Mouse (Mus musculus) hindbrain, embryonic 11.5 days (tissue): ENCODE measurements at regions not wholly inside any gene's neighbourhood (a gene's known extent, or its start where the extent isn't known, plus 50 kb on each side); places are given as distances from the start of the nearest gene placed in this dataset.

Experiments
- ATAC-seq: fragments of 200-750 bp; cut with Nextera tagmentation; 2 replicates; pipeline ENCODE4 v1.8.0; 2017; ENCODE audit warnings: mild to moderate bottlenecking, moderate TSS enrichment, moderate library complexity; ENCODE audit not compliant: low FRiP score
- DNase-seq: peaks from one replicate; pipeline ENCODE4 v3.0.0-alpha.2; 2015; ENCODE audit warnings: low spot score
- H3K27ac ChIP-seq: fragments of 300-500 bp; sonication (generic); 2 replicates; pipeline ENCODE4 v1.5.1; 2014; ENCODE audit warnings: mild to moderate bottlenecking, low read depth, low read length
- H3K27me3 ChIP-seq: fragments of 300-500 bp; sonication (generic); 2 replicates; pipeline ENCODE4 v1.6.1; 2014; ENCODE audit warnings: mild to moderate bottlenecking, low read length, moderate library complexity, mixed read lengths; ENCODE audit not compliant: control insufficient read depth, insufficient read depth
- H3K36me3 ChIP-seq: fragments of 300-500 bp; sonication (generic); 2 replicates; pipeline ENCODE4 v1.6.1; 2014; ENCODE audit warnings: mild to moderate bottlenecking, low read length, moderate library complexity, mixed read lengths; ENCODE audit not compliant: control insufficient read depth, insufficient read depth
- H3K4me1 ChIP-seq: fragments of 300-500 bp; sonication (generic); replicated peaks from 2 replicates; pipeline ENCODE4 v1.6.1; 2014; ENCODE audit warnings: low read length, mixed read lengths; ENCODE audit not compliant: control insufficient read depth, insufficient read depth
- H3K4me2 ChIP-seq: fragments of 300-500 bp; sonication (generic); replicated peaks from 2 replicates; pipeline ENCODE4 v1.6.1; 2014; ENCODE audit warnings: mild to moderate bottlenecking, low read depth, low read length
- H3K4me3 ChIP-seq: fragments of 300-500 bp; sonication (generic); 2 replicates; pipeline ENCODE4 v1.5.1; 2014; ENCODE audit warnings: low read depth, low read length
- H3K9ac ChIP-seq: fragments of 300-500 bp; sonication (generic); 2 replicates; pipeline ENCODE4 v1.6.1; 2014; ENCODE audit warnings: low read depth, low read length
- H3K9me3 ChIP-seq: fragments of 300-500 bp; sonication (generic); 2 replicates; pipeline ENCODE4 v1.6.1; 2016; ENCODE audit warnings: low read length; ENCODE audit not compliant: control insufficient read depth
- WGBS: fragments of 180-500 bp; shearing (Covaris S2); extraction: QIAGEN DNeasy Blood & Tissue Kit; methylation state at CpG from one replicate; pipeline ENCODE4 v1.1.7; 2014; 5-methylcytosine and 5-hydroxymethylcytosine counted together

DNA sequence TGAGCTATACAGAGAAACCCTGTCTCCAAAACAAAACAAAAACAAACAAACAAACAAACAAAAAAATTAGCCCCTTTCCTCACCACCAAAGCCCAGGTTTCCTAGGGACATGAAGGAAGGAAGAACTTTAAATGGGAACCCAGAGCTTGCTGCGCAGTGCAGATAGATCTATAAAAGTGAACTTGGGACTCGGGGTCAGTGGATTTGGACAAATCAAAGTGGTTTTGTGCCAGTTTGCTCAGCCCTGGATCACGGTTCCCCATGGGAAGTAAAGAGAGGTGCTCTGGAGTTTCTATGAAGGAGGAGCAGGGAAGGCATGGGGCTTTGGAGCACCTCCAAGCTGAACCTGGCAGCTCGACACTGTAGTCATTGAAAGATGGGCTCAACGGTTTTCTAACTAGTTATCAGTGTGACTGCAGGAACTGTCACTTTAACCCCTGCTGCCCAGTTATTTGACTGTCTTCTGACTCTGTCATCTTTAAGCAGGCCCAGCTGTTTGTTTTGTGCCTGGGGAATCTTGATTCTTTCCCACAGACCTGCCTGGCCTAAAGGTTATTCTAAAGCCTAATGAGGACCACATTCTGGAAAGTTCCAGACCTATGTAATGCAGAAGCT, 58.3 kb upstream of the Rnf24 start:
- no peak for ATAC-seq
- no peak for DNase-seq
- Histone ChIP-seq H3K4me2 (no peak overlapping the region), H3K27ac (no peak overlapping the region), H3K4me1 (no peaks in the 10 kb centered on the region), H3K9me3 (no peaks in the 10 kb centered on the region), H3K27me3 (no peaks in the 10 kb centered on the region), H3K9ac (no peak overlapping the region), H3K36me3 (no peaks in the 10 kb centered on the region), H3K4me3 (no peak overlapping the region)
- WGBS: 88% methylated on average over 5 of the region's 5 CpGs

GRCm38 (mm10) chr2:131407337-131407736, 54.6 kb upstream of the Rnf24 start:
- Histone ChIP-seq H3K36me3 (no peaks in the 10 kb centered on the region), H3K4me1 (no peaks in the 10 kb centered on the region), H3K27ac (no peak overlapping the region), H3K27me3 (no peaks in the 10 kb centered on the region), H3K9me3 (no peaks in the 10 kb centered on the region), H3K4me2 (no peak overlapping the region), H3K4me3 (no peak overlapping the region), H3K9ac (no peak overlapping the region)
- no peak for ATAC-seq
- no peak for DNase-seq
- WGBS: 89% methylated on average over 5 of the region's 5 CpGs

DNA sequence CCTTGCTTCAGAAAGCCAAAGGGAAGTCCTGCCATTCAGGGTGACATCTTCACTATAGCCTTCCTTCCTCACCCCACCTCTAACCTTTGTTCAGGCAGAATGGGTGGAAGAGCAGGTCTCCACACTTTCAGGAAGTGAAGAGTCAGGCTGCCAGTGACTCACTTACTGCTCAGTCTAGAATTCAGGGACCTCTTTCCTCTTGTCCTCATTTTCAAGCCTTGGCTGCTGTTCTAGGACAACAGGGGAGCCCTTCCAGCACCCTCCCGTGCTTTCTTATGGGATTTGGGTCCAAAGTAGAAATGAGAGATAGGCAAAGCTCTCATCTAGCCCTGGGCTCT, 51.5 kb upstream of the Rnf24 start:
- no peaks in the 10 kb centered on the region for H3K9me3 ChIP-seq
- H3K4me1 ChIP-seq: no peaks in the 10 kb centered on the region
- no peak overlapping the region for H3K9ac ChIP-seq
- DNase-seq (no peak), ATAC-seq (no peak)
- H3K27ac ChIP-seq: no peak overlapping the region
- no peaks in the 10 kb centered on the region for H3K36me3 ChIP-seq
- WGBS: 81% methylated on average over 1 of the region's 1 CpGs
- H3K4me3 ChIP-seq: no peak overlapping the region
- H3K4me2 ChIP-seq: no peak overlapping the region
- no peaks in the 10 kb centered on the region for H3K27me3 ChIP-seq

DNA sequence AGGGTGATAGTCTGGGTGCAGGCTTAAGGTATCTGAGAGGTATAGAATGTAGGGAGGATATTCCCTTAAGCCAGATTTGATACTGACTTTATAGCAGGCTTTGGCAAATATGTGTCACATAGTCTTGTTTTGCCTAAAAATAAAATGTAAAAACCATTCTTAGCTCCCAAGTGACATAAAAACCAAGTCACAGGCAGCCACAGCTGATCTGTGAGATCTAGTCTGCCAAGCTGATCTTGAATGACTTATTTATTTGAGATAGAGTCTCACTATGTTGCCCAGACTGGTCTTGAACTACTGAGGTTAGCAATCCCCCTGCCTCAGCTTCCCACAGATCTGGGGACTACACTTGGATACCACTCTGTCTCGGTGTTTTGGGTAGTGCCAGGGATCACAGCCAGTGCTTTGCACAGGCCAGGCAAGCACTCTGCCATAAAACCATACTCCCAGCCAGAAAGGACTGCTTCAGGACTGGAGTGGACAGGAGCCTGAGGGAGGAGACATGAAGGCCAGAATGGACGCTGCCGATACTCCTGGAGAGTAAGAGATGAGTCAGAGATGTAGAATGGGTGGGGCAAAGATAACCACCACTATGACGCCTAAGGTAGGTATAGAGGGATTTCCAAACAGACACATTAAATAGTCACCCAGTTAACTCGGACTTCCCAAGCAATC, 51.0 kb upstream of the Rnf24 start:
- Histone ChIP-seq H3K36me3 (no peaks in the 10 kb centered on the region), H3K4me1 (no peaks in the 10 kb centered on the region), H3K27me3 (no peaks in the 10 kb centered on the region), H3K4me2 (no peak overlapping the region), H3K27ac (no peak overlapping the region), H3K9me3 (no peaks in the 10 kb centered on the region), H3K4me3 (no peak overlapping the region), H3K9ac (no peak overlapping the region)
- ATAC-seq (no peak), DNase-seq (no peak)
- WGBS: 85% methylated on average over 5 of the region's 5 CpGs
